Mouse (Mus musculus): Measurements from ENCODE around the gene Pcnx.

Gene Pcnx

DNA sequence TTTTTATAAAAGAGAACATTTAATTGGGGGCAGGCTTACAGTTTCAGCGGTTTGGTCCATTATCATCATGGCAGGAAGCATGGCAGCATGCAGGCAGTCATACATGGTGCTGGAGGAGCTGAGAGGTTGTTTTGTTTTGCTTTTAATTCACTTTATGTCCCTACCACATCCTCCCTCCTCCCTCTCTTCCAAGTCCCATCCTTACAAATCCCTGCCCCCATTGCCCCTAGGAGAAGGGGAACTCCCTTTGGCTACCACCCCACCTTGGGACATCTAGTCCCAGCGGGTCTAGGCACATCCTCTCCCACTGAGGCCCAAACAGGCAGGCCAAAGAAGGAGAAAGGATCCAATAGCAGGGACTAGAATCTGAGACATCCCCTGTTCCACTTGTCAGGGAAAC, 44.6 kb downstream of the Pcnx start:
- DNase-seq (ENCODE audit: low spot score): no peak

DNA sequence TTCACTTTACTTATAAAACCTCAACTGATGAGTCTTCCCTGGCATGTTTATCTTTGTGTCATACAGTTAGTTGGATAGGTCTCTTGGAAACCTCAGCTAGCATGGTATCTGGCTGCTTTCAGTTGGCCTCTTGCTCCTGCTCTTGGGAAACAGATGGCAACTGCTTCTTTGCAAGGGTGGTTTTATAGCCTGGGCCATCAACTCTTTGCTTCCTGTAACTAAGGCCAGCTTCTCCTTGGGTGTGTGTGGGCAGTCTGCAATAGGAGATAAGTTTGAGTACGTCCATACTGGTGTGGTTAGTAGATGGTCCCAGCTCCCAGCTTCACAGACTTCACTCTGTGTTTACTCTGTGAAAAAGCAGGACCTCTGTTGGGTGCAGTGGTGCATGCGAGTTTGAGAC, 46.0 kb downstream of the Pcnx start:
- DNase-seq (ENCODE audit: low spot score): no peak

DNA sequence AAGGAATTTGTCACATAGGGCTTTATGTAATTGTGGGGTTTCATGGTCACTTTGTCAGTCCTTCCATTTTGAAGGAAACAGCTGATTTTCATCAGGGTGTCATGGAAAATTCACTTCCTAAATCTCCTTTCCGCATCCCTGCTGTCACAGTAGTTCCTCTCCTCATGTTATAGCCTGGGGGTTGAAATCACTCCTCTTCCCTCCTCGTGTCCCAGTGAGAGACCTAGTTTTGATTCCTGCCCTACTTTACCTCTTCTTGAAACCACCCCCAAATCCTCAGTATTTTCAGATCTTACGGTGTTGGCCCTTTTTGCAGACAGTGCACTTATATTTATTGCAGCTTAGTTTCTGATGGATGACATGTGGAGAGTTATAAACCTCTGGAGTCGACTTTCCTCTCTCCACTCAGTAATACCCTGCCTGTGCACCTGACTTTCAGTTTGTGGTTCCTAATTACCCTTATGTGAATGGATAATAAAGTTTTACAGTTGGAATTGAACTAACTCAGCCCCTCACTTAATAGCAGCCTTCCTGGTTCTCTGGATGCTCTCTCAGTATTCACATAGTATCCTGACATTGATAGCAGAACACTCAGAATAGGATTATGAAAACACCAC, 48.0 kb downstream of the Pcnx start:
- DNase-seq (ENCODE audit: low spot score): no peak

DNA sequence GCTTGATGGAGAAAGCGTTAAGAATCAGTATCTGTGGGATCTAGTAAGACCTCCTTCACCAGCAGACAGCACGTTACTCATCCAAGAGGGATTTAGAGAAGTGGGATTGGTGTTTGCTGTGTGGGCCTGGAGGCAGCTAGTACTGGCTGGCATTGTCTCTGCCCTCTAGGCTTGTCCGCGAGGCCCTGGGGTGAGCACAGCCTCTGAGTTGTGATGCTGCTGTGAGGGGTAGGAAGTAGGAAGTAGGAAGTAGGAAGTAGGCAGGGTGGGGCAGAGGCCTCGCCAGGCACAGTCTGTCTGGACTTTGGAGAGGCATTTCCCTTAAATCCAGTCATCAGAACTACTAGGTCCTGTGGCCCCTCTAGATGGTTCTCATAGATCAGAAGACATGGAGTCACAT, 50.6 kb downstream of the Pcnx start:
- no peak for DNase-seq (ENCODE audit: low spot score)

DNA sequence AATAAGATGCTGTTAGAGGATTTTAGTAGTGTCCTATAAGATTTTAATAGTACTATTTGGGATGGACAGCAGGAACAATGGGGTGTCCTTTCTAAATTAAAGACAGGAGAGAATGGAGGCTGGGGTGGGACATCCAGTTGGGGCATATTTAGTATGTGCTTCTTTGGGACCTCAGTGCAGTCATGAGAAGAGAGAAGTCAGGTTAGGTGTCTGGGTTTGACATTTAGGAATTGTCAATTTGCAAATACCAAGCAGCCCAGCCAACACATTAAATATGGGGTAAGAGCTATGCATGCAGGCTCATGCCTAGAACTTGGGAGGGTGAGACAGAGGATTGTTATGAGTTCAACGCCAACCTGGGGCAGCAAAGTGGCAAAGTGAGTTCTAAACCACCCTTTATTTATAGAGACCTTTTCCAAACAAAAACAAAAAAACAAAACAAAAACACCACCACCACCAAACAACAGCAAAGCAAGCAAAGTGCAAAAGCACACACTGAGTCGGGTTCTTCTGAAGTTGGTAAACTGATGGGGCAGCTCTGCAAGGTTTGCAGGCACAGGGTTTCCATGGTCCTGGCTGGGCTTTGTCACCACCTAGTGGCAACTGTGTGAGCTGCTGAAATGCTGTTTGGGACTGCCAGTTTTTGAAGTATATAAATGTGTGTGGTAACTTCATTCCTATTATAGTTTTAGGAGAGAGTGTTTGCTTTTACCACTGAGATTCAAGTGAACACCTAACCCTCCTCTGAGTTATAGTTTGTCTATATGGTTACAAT, 55.5 kb downstream of the Pcnx start:
- peak; percentile 31 for DNase-seq (ENCODE audit: low spot score)

DNA sequence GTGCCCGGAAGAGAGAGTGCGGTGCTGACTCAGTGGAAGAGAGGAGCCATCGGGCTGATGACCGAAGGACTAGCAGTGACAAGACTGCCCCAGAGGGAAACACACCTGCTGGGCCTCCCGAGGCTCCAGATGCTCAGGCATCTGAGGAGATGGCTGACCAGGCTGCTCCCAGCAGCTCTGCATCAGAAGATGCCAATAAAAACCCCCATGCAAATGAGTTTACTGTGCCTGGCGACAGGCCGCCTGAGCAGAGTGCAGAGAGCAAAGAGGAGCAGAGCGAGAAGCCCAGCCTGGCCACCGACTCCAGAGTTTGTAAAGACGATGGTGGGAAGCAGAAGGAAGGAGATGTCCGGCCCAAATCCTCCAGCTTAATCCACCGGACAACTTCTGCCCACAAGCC, 58.5 kb downstream of the Pcnx start:
- DNase-seq (ENCODE audit: low spot score): no peak

DNA sequence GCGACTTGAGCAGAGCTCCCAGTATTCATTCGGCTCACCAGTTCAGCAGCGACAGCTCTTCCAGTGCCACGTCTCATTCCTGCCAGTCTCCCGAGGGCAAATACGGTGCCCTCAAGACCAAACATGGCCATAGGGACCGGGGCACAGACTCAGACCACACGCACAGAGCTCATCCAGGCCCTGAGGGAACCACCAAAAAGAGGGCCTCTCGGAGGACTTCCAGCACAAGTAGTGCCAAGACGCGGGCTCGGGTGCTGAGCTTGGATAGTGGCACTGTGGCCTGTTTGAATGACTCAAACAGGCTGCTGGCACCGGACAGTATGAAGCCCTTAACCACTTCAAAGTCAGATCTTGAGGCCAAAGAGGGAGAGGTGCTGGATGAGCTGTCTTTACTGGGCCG, 59.1 kb downstream of the Pcnx start:
- no peak for DNase-seq (ENCODE audit: low spot score)

DNA sequence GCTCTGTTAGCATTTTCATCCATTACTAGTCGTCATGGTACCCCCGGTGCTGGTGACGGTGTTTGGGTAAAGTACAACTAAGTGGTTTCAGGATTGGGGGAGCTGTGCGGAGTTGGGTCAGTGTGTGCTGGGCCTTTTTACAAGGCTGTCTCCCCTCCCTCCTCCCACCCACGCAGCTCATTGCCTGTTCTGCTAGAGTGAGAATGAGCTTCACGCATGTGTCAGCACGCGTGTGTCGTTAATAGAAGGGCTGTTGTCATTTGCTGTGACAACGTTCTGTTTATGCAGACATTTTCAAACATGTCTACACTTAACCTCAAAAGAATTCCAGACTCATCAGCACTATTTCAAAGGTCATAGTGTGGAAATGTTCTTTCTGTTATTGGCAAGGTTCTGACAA, 60.2 kb downstream of the Pcnx start:
- no peak for DNase-seq (ENCODE audit: low spot score)

DNA sequence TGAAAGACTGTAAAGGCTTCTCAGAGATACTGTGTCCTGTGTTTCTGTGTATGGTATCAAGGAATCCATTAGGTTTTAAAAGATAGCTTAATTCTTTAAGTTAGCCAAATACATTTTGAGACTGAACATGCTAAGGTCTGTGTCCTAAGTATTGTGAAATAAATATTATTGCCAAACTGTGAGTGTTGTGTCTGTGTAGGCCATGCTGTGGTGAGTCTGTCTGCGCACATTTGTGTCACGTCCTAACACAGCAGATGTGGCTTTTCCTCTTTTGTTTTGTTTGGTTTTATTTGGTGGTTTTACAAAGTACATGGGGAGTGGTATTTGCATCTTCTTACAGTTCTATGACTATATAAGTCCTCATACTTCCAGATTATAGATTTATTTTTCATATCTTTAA, 60.8 kb downstream of the Pcnx start:
- DNase-seq (ENCODE audit: low spot score): no peak

DNA sequence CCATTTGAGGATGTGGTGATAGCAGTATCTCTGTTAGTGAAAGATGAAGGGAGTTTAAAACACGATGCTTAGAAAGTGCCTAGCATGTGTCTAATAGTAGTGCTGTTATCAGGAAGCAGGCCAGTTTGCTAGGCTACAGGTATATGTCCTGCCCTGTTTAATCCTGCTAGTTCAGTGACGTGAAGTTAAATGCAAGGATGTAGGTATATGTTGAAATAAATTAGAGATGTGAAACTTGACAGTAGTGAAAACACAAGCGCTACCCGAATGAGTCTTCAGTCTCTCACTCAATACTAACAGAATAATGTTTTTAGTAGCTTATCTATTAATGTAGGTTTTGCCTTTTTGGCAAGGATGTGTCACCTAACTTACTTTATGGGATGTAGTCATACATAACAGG, 62.0 kb downstream of the Pcnx start:
- DNase-seq (ENCODE audit: low spot score): no peak

DNA sequence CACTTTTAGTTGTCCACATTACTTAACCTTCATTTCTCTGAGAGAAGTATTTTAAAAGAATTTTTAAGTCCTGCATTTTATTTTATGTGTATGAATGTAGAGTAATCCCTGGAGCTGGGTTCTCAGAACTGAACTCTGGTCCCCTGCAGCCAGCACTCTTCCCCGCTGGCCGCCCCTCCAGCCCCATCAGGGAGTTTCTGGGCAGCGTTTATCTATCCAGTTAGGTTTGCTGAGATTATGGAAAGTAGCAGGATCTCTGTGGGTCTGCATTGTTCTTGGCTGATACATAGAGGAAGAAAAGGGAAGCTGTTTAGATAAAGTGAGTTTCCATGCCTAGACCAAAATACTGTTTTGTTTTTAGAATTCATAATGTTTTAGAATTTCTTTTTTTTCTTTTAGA, 63.0 kb downstream of the Pcnx start:
- DNase-seq (ENCODE audit: low spot score): no peak

DNA sequence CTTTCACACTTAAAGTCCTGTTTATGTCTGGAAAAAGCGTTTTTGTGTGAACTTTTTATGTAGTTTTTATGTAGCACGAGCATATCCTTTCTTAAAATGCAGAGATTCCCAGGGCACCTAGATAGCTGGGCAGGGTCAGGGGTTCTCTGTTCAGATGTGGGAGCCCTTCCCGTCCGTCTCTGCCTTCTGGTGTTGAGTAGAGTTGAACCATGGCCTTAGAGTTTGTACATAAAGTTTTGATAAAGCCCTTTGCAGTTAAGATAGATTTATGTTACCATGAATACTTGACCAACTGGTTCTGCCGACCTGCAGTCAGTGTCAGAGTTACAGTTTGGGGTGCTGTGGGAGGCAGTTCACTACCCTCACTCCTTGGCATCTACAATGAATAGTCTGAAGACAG, 67.3 kb downstream of the Pcnx start:
- DNase-seq (ENCODE audit: low spot score): no peak

DNA sequence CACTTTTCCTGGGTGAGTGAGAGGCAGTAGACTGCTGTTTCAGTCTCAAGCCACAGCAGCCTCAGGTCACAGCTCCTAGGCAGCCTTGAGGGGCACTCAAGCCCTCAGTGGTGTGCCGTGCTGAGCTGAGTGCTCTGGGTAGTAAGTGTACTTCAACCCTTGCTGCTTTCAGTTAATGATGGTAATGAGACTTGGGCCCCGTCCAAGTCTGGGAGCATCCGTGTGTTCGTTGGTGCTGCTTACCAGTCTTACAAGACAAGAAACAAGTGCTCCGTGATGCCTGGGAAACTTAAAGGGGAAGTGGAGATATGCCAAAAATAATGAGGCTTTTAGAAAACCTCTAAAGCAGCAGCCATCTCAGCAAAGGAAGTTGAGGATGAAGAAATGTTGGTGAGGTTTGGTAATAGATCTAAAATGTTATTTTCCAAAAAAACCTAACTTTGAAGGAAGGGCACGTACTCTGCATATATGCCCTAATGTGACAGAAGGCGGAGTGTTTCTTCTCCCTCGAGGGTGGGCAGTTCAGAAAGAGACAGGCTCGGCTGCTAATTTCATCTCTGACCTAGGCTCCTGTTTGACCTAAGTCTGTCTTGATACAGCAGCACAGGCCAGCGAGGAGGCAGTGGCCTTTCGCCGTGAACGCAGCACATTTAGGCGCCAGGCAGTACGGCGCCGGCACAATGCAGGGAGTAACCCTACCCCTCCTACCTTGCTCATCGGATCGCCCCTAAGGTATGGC, 68.0 kb downstream of the Pcnx start:
- no peak for DNase-seq (ENCODE audit: low spot score)

DNA sequence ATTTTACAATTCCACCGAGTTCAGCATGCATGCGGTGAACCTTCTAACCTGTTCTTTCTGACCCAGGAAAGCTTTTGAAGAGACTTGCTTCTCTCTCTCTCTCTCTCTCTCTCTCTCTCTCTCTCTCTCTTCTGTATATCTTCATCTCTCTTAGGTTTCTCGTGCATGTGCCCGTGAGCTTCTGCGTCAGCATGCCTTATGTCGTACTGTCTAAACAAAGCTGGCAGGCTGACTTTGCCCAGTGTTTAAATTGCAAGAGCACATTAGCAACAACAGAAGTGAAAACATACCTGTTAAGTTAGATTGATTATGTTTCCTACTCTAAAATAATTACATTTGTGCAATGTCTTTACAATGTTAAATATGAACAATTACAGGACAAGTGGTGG, 68.6 kb downstream of the Pcnx start:
- DNase-seq (ENCODE audit: low spot score): no peak

DNA sequence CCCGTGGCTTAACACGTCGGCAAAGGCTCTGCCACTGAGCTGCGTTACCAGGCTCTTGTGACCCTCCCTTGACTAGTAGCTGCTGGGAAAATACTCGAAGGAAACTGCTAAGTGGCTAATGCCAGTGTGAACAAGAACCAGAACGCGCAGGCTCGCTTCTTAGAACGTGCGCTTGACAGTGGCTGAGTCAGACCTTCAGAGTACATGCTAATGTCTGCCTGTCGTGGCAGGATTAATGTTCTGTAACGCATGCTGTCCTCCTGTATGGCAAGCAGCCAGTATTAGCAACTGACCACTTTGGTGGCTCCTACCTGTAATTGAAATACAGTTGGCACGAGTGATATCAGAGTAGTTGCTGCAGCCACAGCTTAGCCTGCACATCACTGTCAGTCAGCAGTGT, 72.2 kb downstream of the Pcnx start:
- no peak for DNase-seq (ENCODE audit: low spot score)

DNA sequence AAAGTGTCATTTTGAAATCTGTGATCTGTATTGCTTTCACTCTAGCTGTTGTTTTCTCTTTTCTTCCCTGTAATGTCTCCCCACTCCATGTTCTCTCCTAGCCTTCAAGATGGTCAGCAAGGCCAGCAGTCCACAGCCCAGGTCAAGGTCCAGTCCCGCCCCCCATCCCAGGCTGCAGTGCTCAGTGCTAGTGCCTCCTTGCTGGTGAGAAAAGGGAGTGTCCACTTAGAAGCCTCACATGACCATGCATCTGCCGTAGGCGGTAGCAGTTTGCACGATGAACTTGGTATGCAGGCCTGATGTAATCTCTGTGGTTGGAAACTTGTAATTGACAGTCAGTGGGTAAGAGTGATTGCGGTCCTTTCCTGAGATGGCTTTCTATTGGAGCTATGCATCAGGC, 73.6 kb downstream of the Pcnx start:
- DNase-seq (ENCODE audit: low spot score): no peak

DNA sequence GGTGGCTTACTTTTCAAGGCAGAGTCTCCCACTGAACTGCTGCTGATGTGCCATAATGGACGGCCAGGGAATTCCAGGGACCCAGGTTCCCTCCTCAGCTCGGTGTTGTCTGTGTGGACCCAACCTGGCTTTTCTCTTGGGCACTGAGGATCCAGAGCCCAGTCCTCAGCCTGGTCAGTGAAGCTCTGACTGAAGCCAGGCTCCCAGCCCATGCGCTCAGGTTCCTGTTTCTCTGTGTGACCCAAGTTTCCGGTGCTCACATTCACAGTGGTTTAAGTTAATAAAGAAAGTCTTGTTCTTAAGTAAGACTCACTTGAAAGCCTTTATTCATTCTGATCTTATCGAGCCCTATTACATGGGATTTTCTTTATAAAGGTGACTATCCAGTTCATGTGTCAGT, 74.7 kb downstream of the Pcnx start:
- no peak for DNase-seq (ENCODE audit: low spot score)

DNA sequence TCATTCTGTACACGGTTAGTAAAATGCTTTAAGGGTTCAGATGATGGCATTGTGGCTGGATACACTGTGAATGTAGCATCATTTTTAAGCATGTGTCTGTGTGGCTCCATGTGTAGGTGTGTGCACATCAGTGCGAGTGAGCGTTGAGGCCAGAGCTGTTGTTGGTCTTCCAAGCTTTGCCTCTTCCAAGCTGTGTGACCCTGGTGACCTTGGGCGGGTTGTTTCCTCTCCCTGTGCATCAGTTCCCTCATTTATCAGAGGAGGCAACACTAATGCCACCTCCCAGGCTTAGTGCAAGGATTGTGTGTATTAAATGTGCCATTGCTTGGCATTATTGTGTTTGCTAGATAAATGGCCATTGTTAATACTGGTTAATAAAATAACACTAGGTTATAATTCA, 76.2 kb downstream of the Pcnx start:
- no peak for DNase-seq (ENCODE audit: low spot score)

DNA sequence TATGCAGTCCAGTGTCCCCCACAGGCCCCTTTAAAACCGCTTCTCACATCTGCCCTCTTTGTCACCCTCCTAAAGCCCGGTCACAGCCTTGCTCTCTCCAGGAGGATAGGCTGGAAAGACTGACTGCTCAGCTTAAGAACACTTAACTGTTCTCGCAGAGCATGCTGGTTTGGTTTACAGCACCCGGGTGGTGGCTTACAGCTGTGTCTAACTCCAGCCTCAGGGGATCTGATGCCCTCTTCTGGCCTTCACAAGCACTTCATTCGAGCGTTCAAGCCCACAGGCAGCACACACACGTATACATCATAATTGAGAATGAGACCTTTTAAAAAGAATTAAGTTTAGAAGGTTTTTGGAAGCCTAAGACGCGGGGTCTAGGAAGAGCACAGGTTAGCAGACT, 81.4 kb downstream of the Pcnx start:
- DNase-seq (ENCODE audit: low spot score): no peak

DNA sequence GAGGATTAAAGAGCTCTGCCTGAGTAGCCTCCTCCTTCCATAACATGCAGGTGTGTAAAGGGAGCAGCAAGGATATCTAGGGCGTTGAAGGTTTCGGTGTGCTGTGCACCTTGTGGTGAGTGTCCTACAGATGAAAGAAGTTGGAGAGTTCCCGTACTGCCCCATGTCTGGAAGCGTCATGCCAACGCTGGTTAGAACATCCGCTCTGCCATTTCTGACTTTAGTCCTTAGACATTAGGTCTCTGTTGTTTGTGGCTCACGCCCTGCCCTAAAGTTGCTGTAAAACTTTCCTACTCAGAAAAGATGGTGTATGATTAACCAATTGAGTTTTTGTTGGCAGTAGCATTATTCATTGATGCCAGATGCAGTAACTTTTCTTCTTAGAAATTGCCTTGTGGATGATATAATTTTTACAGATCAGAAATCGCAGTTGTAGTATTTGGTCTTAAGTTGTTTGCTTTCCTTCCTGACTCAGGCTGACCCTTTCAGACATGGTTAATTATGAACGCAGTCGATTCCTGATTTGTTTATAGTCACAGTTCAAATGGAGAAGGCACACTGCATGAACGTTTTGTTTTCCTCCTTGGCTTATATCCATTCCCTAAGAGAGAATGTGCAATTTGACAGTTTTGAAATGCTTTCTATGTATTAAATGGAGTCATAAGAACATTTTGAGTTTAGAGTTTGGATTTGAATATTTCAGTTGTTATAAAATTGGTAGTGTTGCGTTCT, 83.7 kb downstream of the Pcnx start:
- no peak for DNase-seq (ENCODE audit: low spot score)

DNA sequence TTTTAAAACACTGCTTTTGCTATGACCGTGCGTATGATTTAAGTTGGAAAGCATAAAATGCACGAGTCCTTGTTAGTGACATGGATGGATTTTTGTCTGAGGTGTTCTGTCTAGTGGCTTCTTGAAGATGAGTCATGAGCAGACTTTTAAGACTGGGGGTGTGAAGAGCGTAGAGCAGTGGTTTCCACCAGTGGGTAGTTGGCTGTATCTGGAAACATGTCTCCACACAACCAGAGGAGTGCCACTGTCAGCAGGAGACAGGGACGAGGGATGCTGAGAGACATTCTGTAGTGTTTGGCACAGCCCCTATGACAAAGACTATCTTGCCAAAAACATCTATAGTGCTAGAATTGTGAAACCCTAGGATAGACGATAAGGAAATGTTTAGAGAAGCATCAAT, 89.2 kb downstream of the Pcnx start:
- DNase-seq (ENCODE audit: low spot score): no peak

DNA sequence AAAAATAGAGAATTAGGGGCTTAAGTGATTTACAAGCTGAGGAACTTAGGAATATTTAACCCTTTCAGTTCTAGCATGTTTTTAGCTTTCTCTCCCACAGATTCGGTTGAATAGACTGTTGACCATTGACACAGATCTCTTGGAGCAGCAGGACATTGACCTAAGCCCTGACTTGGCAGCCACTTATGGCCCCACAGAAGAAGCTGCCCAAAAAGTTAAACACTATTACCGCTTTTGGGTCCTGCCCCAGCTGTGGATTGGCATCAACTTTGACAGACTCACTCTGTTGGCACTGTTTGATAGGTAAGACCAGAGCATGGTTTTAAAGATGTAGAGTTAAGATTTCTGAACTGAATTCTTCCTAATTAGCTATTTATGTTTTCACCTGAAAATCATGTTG, 90.2 kb downstream of the Pcnx start:
- no peak for DNase-seq (ENCODE audit: low spot score)

DNA sequence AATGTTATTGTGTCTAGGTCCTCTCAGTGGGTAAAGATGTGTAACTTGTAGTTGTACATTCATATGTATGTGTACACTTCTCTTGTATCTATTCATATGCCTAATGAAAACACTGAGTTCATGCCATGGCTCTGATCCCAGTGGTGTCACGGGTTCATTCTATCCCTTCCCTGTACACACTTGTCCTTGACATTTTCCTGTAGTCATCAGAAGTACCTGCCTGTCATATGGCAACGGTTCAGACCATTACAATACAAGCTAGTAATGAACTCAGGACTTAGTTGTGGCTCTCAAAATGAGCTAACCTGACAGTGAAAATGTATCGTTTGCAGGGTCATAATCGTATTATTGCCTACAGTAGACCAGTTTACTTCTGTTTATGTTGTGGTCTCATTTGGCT, 98.5 kb downstream of the Pcnx start:
- no peak for DNase-seq (ENCODE audit: low spot score)
